ENCODE assay signal across 7 mouse cellular contexts in genomic region chr14:17967117-17967726, GRCm38 (mm10).
DNase-seq lines count a peak whose midpoint lies in the region; ATAC-seq and TF ChIP-seq lines count a peak whose summit lies in the region.

No protein-coding gene starts in this region.

- TF ChIP-seq CTCF in embryonic fibroblast, embryonic 13.5 days (IDR thresholded peaks at IDR 0.05; ENCODE audit: borderline replicate concordance, insufficient read depth, low read length): peak; percentile 57; the same call in 1 of the 2 replicates

- DNase-seq in NIH3T3 (ENCODE audit: low read depth): peak; percentile 65
- DNase-seq in brain, adult 2 months (ENCODE audit: low read depth, low spot score): peak; percentile 79
- DNase-seq in hindbrain, embryonic 10.5 days (ENCODE audit: low spot score): peak; percentile 57
- peak; percentile 60 for DNase-seq in layer of hippocampus, adult 11-12 months (ENCODE audit: low spot score)
- peak; percentile 42 to 73 for DNase-seq in right cerebral cortex, postnatal 10 days (ENCODE audit: low spot score in 2 of 2)

- no peak overlapping the region for H3K27ac ChIP-seq in embryonic fibroblast, embryonic 13.5 days (ENCODE audit: insufficient read depth, low read length)
- no peak overlapping the region for H3K27ac ChIP-seq in hindbrain, embryonic 10.5 days

- H3K9me3 ChIP-seq in hindbrain, embryonic 10.5 days: no peaks in the 10 kb centered on the region

- H3K36me3 ChIP-seq in hindbrain, embryonic 10.5 days: no peaks in the 10 kb centered on the region

- H3K4me1 ChIP-seq in embryonic fibroblast, embryonic 13.5 days (ENCODE audit: control insufficient read depth, insufficient read depth, low read length): no peaks in the 10 kb centered on the region
- H3K4me1 ChIP-seq in hindbrain, embryonic 10.5 days (replicated peaks): no peaks in the 10 kb centered on the region

- WGBS in hindbrain, embryonic 10.5 days: 42% methylated on average over 5 of the region's 5 CpGs

- no peak for TF ChIP-seq POLR2A in embryonic fibroblast, embryonic 13.5 days (IDR thresholded peaks at IDR 0.05; ENCODE audit: low read depth, low read length)

- peak; percentile 67 for ATAC-seq in megakaryocyte, adult 5-6 weeks (ENCODE audit: poor library complexity, severe bottlenecking)

- no peak overlapping the region for H3K4me3 ChIP-seq in embryonic fibroblast, embryonic 13.5 days (ENCODE audit: insufficient read depth, low read length)
- no peak overlapping the region for H3K4me3 ChIP-seq in hindbrain, embryonic 10.5 days

- H3K27me3 ChIP-seq in hindbrain, embryonic 10.5 days (ENCODE audit: insufficient read depth, poor library complexity, severe bottlenecking): no peaks in the 10 kb centered on the region
